Mouse (Mus musculus) limb, embryonic 11.5 days (tissue): ENCODE measurements around the gene Fuk. TPM values are rescaled to one million over a fixed set of nuclear protein-coding genes. Genes with fewer than 3 reads are reported as not detected.

Experiments
- polyA plus RNA-seq: library from polyadenylated mRNA; unstranded; fragments of >200 nt; fragmentation: Nextera tagmentation; extraction: Ambion mirVana; gene quantifications from 2 replicates; pipeline ENCODE4 v1.2.1, GENCODE M21; 2014

The Fuk gene
- polyA plus RNA-seq, 1 experiment from 2014 or later = 10.7 TPM

Other genes starting within 250 kb of the Fuk start
- 15.7 and 20.9 TPM in 2 replicates for gene Mtss1l, start 181.0 kb downstream of the Fuk start, polyA plus RNA-seq
- not detected in 2 replicates for gene Il34, start 96.6 kb downstream of the Fuk start, polyA plus RNA-seq
- 75.6 and 77.1 TPM in 2 replicates for gene Cog4, start 55.9 kb downstream of the Fuk start, polyA plus RNA-seq
- gene Sf3b3, start 55.7 kb downstream of the Fuk start, polyA plus RNA-seq = 215 and 242 TPM in 2 replicates
- gene St3gal2, start 17.4 kb upstream of the Fuk start, polyA plus RNA-seq = 19.5 and 22.3 TPM in 2 replicates
- gene Ddx19a, start 95.3 kb upstream of the Fuk start, polyA plus RNA-seq = 34.1 and 40.3 TPM in 2 replicates
- 4.5 and 4.7 TPM in 2 replicates for gene Ddx19b, start 129.3 kb upstream of the Fuk start, polyA plus RNA-seq
- gene Aars, start 130.7 kb upstream of the Fuk start, polyA plus RNA-seq = 66.1 and 78.4 TPM in 2 replicates
- 31.1 and 35.1 TPM in 2 replicates for gene Exosc6, start 153.9 kb upstream of the Fuk start, polyA plus RNA-seq
- not detected in 2 replicates for gene Clec18a, start 189.9 kb upstream of the Fuk start, polyA plus RNA-seq
- 5.9 and 7.8 TPM in 2 replicates for gene Pdpr, start 192.1 kb upstream of the Fuk start, polyA plus RNA-seq